Mouse (Mus musculus): Measurements from ENCODE around the gene Mink1. TPM values are rescaled to one million over a fixed set of nuclear protein-coding genes. Genes with fewer than 3 reads are reported as not detected.

Gene Mink1
- polyA plus RNA-seq, 1 experiment from 2014 or later = 19.5 TPM

- Histone ChIP-seq H3K27me3 (ENCODE audit: control insufficient read depth, insufficient read depth, low read length) (no peaks in the 10 kb centered on the region), H3K9ac (no peak overlapping the region), H3K4me1 (replicated peaks; ENCODE audit: control insufficient read depth, insufficient read depth, low read length) (peaks cover 30% of the 10 kb centered on the region), H3K36me3 (replicated peaks; ENCODE audit: control insufficient read depth, insufficient read depth) (no peaks in the 10 kb centered on the region), H3K4me2 (replicated peaks) (no peak overlapping the region), H3K27ac (no peak overlapping the region), H3K4me3 (replicated peaks; ENCODE audit: low read length) (no peak overlapping the region), H3K9me3 (ENCODE audit: control insufficient read depth, low read length) (no peaks in the 10 kb centered on the region)
- DNase-seq (ENCODE audit: low spot score) (no peak), ATAC-seq (ENCODE audit: low FRiP score) (no peak)
- WGBS = 78% methylated on average over 5 of the region's 5 CpGs
Measured at GRCm38 (mm10) chr11:70580358-70580720, 17.7 kb downstream of the Mink1 start.

GRCm38 (mm10) chr11:70580921-70581320, 18.2 kb downstream of the Mink1 start:
- WGBS = 84% methylated on average over 3 of the region's 3 CpGs
- no peak for ATAC-seq (ENCODE audit: low FRiP score)
- no peak overlapping the region for H3K4me3 ChIP-seq (replicated peaks; ENCODE audit: low read length)
- no peak overlapping the region for H3K4me2 ChIP-seq (replicated peaks)
- no peaks in the 10 kb centered on the region for H3K27me3 ChIP-seq (ENCODE audit: control insufficient read depth, insufficient read depth, low read length)
- no peaks in the 10 kb centered on the region for H3K36me3 ChIP-seq (replicated peaks; ENCODE audit: control insufficient read depth, insufficient read depth)
- H3K27ac ChIP-seq = no peak overlapping the region
- peaks cover 31% of the 10 kb centered on the region for H3K4me1 ChIP-seq (replicated peaks; ENCODE audit: control insufficient read depth, insufficient read depth, low read length)
- DNase-seq (ENCODE audit: low spot score) = no peak
- no peaks in the 10 kb centered on the region for H3K9me3 ChIP-seq (ENCODE audit: control insufficient read depth, low read length)
- H3K9ac ChIP-seq = no peak overlapping the region

GRCm38 (mm10) chr11:70582196-70582595, 19.5 kb downstream of the Mink1 start:
- Histone ChIP-seq H3K9ac (no peak overlapping the region), H3K4me1 (replicated peaks; ENCODE audit: control insufficient read depth, insufficient read depth, low read length) (peaks cover 25% of the 10 kb centered on the region), H3K27ac (no peak overlapping the region), H3K9me3 (ENCODE audit: control insufficient read depth, low read length) (no peaks in the 10 kb centered on the region), H3K36me3 (replicated peaks; ENCODE audit: control insufficient read depth, insufficient read depth) (no peaks in the 10 kb centered on the region), H3K27me3 (ENCODE audit: control insufficient read depth, insufficient read depth, low read length) (no peaks in the 10 kb centered on the region), H3K4me3 (replicated peaks; ENCODE audit: low read length) (no peak overlapping the region), H3K4me2 (replicated peaks) (no peak overlapping the region)
- WGBS = 76% methylated on average over 3 of the region's 3 CpGs
- ATAC-seq (ENCODE audit: low FRiP score) = no peak
- no peak for DNase-seq (ENCODE audit: low spot score)

- H3K36me3 ChIP-seq (replicated peaks; ENCODE audit: control insufficient read depth, insufficient read depth) = no peaks in the 10 kb centered on the region
- 0 out of 2 replicates have a peak overlapping the region, but pooled peaks have one; percentile 53 for H3K27ac ChIP-seq
- no peaks in the 10 kb centered on the region for H3K27me3 ChIP-seq (ENCODE audit: control insufficient read depth, insufficient read depth, low read length)
- no peaks in the 10 kb centered on the region for H3K9me3 ChIP-seq (ENCODE audit: control insufficient read depth, low read length)
- H3K4me3 ChIP-seq (replicated peaks; ENCODE audit: low read length) = no peak overlapping the region
- no peak for DNase-seq (ENCODE audit: low spot score)
- no peak for ATAC-seq (ENCODE audit: low FRiP score)
- peaks cover 19% of the 10 kb centered on the region for H3K4me1 ChIP-seq (replicated peaks; ENCODE audit: control insufficient read depth, insufficient read depth, low read length)
- WGBS = 72% methylated on average over 6 of the region's 6 CpGs
- no peak overlapping the region for H3K4me2 ChIP-seq (replicated peaks)
- H3K9ac ChIP-seq = no peak overlapping the region
Measured at GRCm38 (mm10) chr11:70583022-70583714, 20.5 kb downstream of the Mink1 start.

GRCm38 (mm10) chr11:70583775-70584174, 21.1 kb downstream of the Mink1 start:
- WGBS = 93% methylated on average over 7 of the region's 7 CpGs
- H3K9ac ChIP-seq = no peak overlapping the region
- H3K27ac ChIP-seq = no peak overlapping the region
- no peaks in the 10 kb centered on the region for H3K9me3 ChIP-seq (ENCODE audit: control insufficient read depth, low read length)
- ATAC-seq (ENCODE audit: low FRiP score) (no peak), DNase-seq (ENCODE audit: low spot score) (no peak)
- H3K4me1 ChIP-seq (replicated peaks; ENCODE audit: control insufficient read depth, insufficient read depth, low read length) = peaks cover 15% of the 10 kb centered on the region; the same call in 1 of the 2 replicates
- H3K4me2 ChIP-seq (replicated peaks) = no peak overlapping the region
- H3K36me3 ChIP-seq (replicated peaks; ENCODE audit: control insufficient read depth, insufficient read depth) = no peaks in the 10 kb centered on the region
- no peak overlapping the region for H3K4me3 ChIP-seq (replicated peaks; ENCODE audit: low read length)
- H3K27me3 ChIP-seq (ENCODE audit: control insufficient read depth, insufficient read depth, low read length) = no peaks in the 10 kb centered on the region

GRCm38 (mm10) chr11:70585457-70585856, 22.8 kb downstream of the Mink1 start:
- 52% methylated on average over 7 of the region's 7 CpGs for WGBS
- DNase-seq (ENCODE audit: low spot score) = no peak
- Histone ChIP-seq H3K9ac (no peak overlapping the region), H3K27me3 (ENCODE audit: control insufficient read depth, insufficient read depth, low read length) (no peaks in the 10 kb centered on the region), H3K36me3 (replicated peaks; ENCODE audit: control insufficient read depth, insufficient read depth) (no peaks in the 10 kb centered on the region), H3K4me1 (replicated peaks; ENCODE audit: control insufficient read depth, insufficient read depth, low read length) (peaks cover 15% of the 10 kb centered on the region; the same call in 1 of the 2 replicates), H3K4me2 (replicated peaks) (no peak overlapping the region), H3K9me3 (ENCODE audit: control insufficient read depth, low read length) (no peaks in the 10 kb centered on the region), H3K27ac (peak overlapping the region; percentile 9; the same call in 1 of the 2 replicates), H3K4me3 (replicated peaks; ENCODE audit: low read length) (no peak overlapping the region)
- peak; percentile 57; the same call in 1 of the 2 replicates for ATAC-seq (ENCODE audit: low FRiP score)

- Histone ChIP-seq H3K4me2 (replicated peaks) (no peak overlapping the region), H3K36me3 (replicated peaks; ENCODE audit: control insufficient read depth, insufficient read depth) (no peaks in the 10 kb centered on the region), H3K4me1 (replicated peaks; ENCODE audit: control insufficient read depth, insufficient read depth, low read length) (peaks cover 15% of the 10 kb centered on the region; the same call in 1 of the 2 replicates), H3K27me3 (ENCODE audit: control insufficient read depth, insufficient read depth, low read length) (no peaks in the 10 kb centered on the region), H3K27ac (no peak overlapping the region), H3K9me3 (ENCODE audit: control insufficient read depth, low read length) (no peaks in the 10 kb centered on the region), H3K9ac (no peak overlapping the region), H3K4me3 (replicated peaks; ENCODE audit: low read length) (no peak overlapping the region)
- ATAC-seq (ENCODE audit: low FRiP score) (no peak), DNase-seq (ENCODE audit: low spot score) (no peak)
- WGBS = 88% methylated on average over 3 of the region's 3 CpGs
Measured at GRCm38 (mm10) chr11:70586261-70586660, 23.6 kb downstream of the Mink1 start.

- ATAC-seq (ENCODE audit: low FRiP score) (no peak), DNase-seq (ENCODE audit: low spot score) (no peak)
- no peak overlapping the region for H3K4me3 ChIP-seq (replicated peaks; ENCODE audit: low read length)
- H3K27ac ChIP-seq = no peak overlapping the region
- no peaks in the 10 kb centered on the region for H3K27me3 ChIP-seq (ENCODE audit: control insufficient read depth, insufficient read depth, low read length)
- H3K9ac ChIP-seq = no peak overlapping the region
- no peak overlapping the region for H3K4me2 ChIP-seq (replicated peaks)
- WGBS = 77% methylated on average over 5 of the region's 5 CpGs
- H3K4me1 ChIP-seq (replicated peaks; ENCODE audit: control insufficient read depth, insufficient read depth, low read length) = peaks cover 15% of the 10 kb centered on the region; the same call in 1 of the 2 replicates
- no peaks in the 10 kb centered on the region for H3K9me3 ChIP-seq (ENCODE audit: control insufficient read depth, low read length)
- H3K36me3 ChIP-seq (replicated peaks; ENCODE audit: control insufficient read depth, insufficient read depth) = no peaks in the 10 kb centered on the region
Measured at GRCm38 (mm10) chr11:70586954-70587353, 24.3 kb downstream of the Mink1 start.

GRCm38 (mm10) chr11:70591733-70592132, 29.1 kb downstream of the Mink1 start:
- Histone ChIP-seq H3K27ac (no peak overlapping the region), H3K4me2 (replicated peaks) (no peak overlapping the region), H3K36me3 (replicated peaks; ENCODE audit: control insufficient read depth, insufficient read depth) (no peaks in the 10 kb centered on the region), H3K9ac (no peak overlapping the region), H3K4me1 (replicated peaks; ENCODE audit: control insufficient read depth, insufficient read depth, low read length) (peaks cover 4% of the 10 kb centered on the region; the same call in 1 of the 2 replicates), H3K9me3 (ENCODE audit: control insufficient read depth, low read length) (no peaks in the 10 kb centered on the region), H3K4me3 (replicated peaks; ENCODE audit: low read length) (no peak overlapping the region), H3K27me3 (ENCODE audit: control insufficient read depth, insufficient read depth, low read length) (no peaks in the 10 kb centered on the region)
- DNase-seq (ENCODE audit: low spot score) (no peak), ATAC-seq (ENCODE audit: low FRiP score) (no peak)
- WGBS = 92% methylated on average over 1 of the region's 1 CpGs

Measured in hindbrain, embryonic 14.5 days (tissue).